Mouse (Mus musculus): ENCODE results near the gene Paqr9. TPM values are rescaled to one million over a fixed set of nuclear protein-coding genes. Genes with fewer than 3 reads are reported as not detected.

Gene Paqr9
- polyA plus RNA-seq, 1 experiment from 2014 or later = 1.2 TPM

DNA sequence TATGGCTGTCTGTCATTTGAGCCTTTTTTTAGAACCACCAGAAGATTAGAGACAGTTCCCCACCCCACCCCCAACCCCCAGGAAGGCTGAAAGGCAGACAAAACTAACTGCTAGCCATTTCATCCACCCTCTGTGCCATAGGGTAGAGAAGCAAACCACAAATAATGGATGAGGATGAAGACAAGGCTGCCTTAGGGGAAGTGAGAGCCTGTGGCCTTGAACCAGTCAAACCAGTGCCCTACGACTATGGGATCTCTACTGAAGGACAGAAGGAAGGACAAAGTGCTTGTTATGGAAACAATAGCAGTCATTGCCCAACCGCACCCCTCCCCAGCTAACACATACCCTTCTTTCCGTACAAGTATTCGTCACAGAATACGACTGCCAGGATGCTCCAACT, 9.8 kb downstream of the Paqr9 start:
- no peak for ATAC-seq (ENCODE audit: low FRiP score)

DNA sequence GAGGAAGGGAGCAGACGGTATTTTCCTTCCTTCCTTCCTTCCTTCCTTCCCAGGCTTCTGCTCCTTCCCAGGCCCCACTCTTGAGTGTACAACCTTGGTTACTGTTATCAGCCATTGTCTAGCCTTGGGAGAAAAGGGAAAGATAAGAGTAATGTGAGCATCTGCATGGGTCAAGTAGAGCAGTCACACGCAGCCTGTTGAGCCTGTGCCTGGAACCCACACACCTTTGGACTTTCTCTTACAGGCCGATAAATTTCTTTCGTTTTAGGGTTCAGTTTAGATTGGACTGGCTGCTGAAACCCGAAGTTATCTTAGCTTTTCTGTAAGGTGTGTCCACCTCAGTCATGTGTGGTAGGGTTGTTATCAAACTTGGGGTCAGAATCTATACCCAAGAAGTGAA, 10.5 kb downstream of the Paqr9 start:
- no peaks in the 10 kb centered on the region for H3K4me1 ChIP-seq
- 88% methylated on average over 5 of the region's 5 CpGs for WGBS

More for the DNA sequence above, 9.8 kb downstream of the Paqr9 start:
- Histone ChIP-seq H3K4me2 (replicated peaks) (no peak overlapping the region), H3K27me3 (peaks cover 4% of the 10 kb centered on the region; the same call in 1 of the 2 replicates), H3K4me1 (no peaks in the 10 kb centered on the region), H3K4me3 (no peak overlapping the region), H3K9ac (no peak overlapping the region), H3K9me3 (replicated peaks) (no peaks in the 10 kb centered on the region), H3K36me3 (no peaks in the 10 kb centered on the region), H3K27ac (no peak overlapping the region)
- 93% methylated on average over 5 of the region's 5 CpGs for WGBS

DNA sequence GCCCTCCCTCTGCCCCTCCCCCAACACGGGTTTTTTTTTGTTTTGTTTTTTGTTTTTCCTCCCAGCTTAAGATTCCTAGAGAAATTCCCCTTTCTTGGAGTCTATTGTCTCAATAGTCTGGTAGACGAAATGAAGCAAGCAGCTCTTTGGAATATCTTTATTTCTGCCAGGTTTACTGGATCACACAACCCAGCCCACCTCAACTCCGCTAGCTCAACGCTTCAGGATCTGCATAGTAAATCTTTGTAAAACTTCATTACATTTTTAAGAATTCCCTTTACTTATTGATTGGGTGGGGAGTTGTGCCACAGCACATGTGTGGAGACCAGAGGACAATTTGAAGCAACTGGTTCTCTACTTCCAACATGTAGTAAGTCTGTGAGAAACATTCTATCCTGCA, 11.1 kb downstream of the Paqr9 start:
- Histone ChIP-seq H3K4me3 (no peak overlapping the region), H3K9me3 (replicated peaks) (no peaks in the 10 kb centered on the region), H3K4me1 (no peaks in the 10 kb centered on the region), H3K27me3 (0 out of 2 replicates have a peak, but pooled peaks cover 3% of the 10 kb centered on the region), H3K4me2 (replicated peaks) (no peak overlapping the region), H3K9ac (no peak overlapping the region), H3K36me3 (no peaks in the 10 kb centered on the region), H3K27ac (no peak overlapping the region)
- ATAC-seq (ENCODE audit: low FRiP score) = no peak
- 84% methylated on average over 4 of the region's 4 CpGs for WGBS

More for the DNA sequence above, 10.5 kb downstream of the Paqr9 start:
- H3K27ac ChIP-seq = no peak overlapping the region
- H3K36me3 ChIP-seq = no peaks in the 10 kb centered on the region
- ATAC-seq (ENCODE audit: low FRiP score) = no peak
- no peak overlapping the region for H3K4me3 ChIP-seq
- H3K9ac ChIP-seq = no peak overlapping the region
- H3K9me3 ChIP-seq (replicated peaks) = no peaks in the 10 kb centered on the region
- no peak overlapping the region for H3K4me2 ChIP-seq (replicated peaks)
- 0 out of 2 replicates have a peak, but pooled peaks cover 3% of the 10 kb centered on the region for H3K27me3 ChIP-seq

DNA sequence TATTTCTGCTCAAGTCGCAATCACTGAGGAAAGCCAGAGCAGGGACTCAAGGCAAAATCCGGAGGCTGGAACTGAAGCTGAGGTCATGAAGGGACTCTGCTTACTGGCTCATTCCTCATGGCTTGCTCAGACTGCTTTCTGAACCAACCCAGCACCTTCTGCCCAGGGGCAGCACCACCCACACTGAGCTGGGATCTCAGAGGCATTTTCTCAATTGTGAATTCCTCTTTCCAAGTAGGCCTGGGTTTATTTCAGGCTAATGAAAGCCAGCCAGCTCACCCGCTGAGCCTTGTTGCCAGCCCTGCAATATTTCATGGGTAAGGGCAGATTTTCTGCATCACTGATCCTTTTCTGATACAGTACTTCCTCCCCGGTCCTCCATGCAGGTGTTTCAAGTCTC, 12.0 kb downstream of the Paqr9 start:
- ATAC-seq (ENCODE audit: low FRiP score) = no peak
- no peaks in the 10 kb centered on the region for H3K9me3 ChIP-seq (replicated peaks)
- no peak overlapping the region for H3K4me3 ChIP-seq
- no peak overlapping the region for H3K4me2 ChIP-seq (replicated peaks)
- no peaks in the 10 kb centered on the region for H3K36me3 ChIP-seq
- WGBS = 72% methylated on average over 4 of the region's 4 CpGs
- 0 out of 2 replicates have a peak, but pooled peaks cover 3% of the 10 kb centered on the region for H3K27me3 ChIP-seq
- H3K9ac ChIP-seq = no peak overlapping the region
- H3K4me1 ChIP-seq = no peaks in the 10 kb centered on the region
- H3K27ac ChIP-seq = no peak overlapping the region

DNA sequence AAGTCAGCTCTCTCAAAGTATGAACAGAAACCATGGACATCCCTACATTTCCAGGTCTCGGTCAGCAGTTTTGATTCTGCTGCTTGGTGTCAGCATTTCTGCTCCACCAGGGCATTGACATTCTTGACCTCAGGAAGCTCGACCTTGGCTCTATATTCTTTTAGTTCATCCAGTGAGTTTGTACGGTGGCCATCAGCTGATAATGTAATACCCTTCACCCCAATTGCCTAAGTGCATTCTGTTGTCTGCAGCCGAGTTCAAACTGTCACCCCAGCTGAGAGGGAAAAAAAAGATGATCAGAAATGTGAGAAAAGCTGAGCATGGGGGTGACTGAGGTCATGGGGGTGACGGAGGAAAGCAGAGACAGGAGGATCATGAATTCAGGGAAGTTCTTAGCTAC, 13.1 kb downstream of the Paqr9 start:
- Histone ChIP-seq H3K4me2 (replicated peaks) (no peak overlapping the region), H3K4me3 (no peak overlapping the region), H3K27ac (no peak overlapping the region), H3K9ac (no peak overlapping the region), H3K9me3 (replicated peaks) (no peaks in the 10 kb centered on the region), H3K4me1 (no peaks in the 10 kb centered on the region), H3K27me3 (no peaks in the 10 kb centered on the region), H3K36me3 (no peaks in the 10 kb centered on the region)
- no peak for ATAC-seq (ENCODE audit: low FRiP score)
- 67% methylated on average over 5 of the region's 5 CpGs for WGBS

DNA sequence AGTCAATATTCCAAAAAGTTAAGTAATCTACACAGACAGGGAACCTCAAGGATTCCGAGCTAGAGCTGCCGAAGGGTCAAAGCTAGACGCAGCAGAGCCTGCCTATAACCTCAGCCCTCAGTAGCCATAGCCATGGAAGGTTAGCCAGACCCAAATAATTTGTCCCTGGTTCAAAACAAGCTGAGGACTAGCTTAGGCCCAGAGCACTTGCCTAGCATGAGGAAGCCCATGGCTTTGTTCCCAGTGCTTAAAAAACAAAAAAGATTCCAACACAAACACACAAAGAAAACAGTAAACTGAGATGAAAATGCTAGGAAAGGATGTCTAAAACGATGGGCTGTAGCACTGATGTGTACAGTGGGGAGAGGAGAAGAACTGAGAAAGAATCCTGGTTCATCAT, 14.7 kb downstream of the Paqr9 start:
- Histone ChIP-seq H3K36me3 (no peaks in the 10 kb centered on the region), H3K4me3 (no peak overlapping the region), H3K27ac (no peak overlapping the region), H3K4me1 (no peaks in the 10 kb centered on the region), H3K9ac (no peak overlapping the region), H3K27me3 (no peaks in the 10 kb centered on the region), H3K4me2 (replicated peaks) (no peak overlapping the region), H3K9me3 (replicated peaks) (no peaks in the 10 kb centered on the region)
- 82% methylated on average over 4 of the region's 4 CpGs for WGBS
- no peak for ATAC-seq (ENCODE audit: low FRiP score)

DNA sequence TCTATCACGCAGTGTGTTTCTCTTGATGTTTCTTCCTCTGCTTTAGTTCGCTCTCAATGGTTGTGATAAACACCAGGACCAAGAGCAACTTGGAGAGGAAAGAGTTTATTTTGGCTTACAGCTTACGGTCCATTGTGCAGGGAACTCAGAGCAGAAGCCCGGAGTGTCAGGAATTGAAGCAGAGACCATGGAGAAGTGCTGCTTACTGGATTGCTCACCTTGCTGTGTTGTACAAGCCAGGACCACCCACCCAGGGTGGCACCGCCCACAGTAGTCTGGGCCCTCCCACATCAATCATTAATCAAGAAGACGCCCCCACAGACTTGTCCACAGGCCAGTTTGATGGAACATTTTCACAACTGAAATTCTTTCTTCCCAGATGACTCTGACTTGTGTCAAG, 18.0 kb downstream of the Paqr9 start:
- Histone ChIP-seq H3K4me3 (no peak overlapping the region), H3K27me3 (peaks cover 14% of the 10 kb centered on the region; the same call in 1 of the 2 replicates), H3K36me3 (no peaks in the 10 kb centered on the region), H3K9me3 (replicated peaks) (no peaks in the 10 kb centered on the region), H3K4me2 (replicated peaks) (no peak overlapping the region), H3K27ac (no peak overlapping the region), H3K4me1 (peaks cover 6% of the 10 kb centered on the region), H3K9ac (no peak overlapping the region)
- 93% methylated on average over 6 of the region's 6 CpGs for WGBS
- ATAC-seq (ENCODE audit: low FRiP score) = no peak

DNA sequence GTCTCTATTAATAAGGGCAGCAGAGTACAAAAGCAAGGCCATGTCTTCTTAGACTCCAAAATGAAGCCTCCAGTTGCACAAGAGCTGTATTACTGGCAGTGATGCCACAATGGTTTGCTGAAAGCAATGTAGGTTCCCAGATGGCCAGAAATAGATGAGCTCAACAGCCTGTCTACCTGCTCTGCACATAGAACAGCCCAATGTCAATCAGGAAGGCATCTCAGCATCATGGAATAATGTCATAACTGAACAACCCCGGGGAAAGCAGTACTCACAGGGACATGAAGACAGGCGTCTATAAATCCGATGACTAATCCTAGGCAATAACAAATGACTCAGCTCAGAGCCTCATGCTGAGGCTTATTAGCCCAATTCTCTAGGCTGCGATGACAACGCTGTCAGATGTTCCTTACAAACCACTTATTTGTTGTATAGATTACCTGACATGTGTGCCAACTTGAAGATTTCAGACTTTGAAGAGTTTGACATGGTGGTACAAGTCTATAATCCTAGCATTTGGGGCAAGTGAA, 19.0 kb downstream of the Paqr9 start:
- Histone ChIP-seq H3K27me3 (peaks cover 15% of the 10 kb centered on the region; the same call in 1 of the 2 replicates), H3K9me3 (replicated peaks) (no peaks in the 10 kb centered on the region), H3K27ac (no peak overlapping the region), H3K4me3 (no peak overlapping the region), H3K36me3 (no peaks in the 10 kb centered on the region), H3K4me2 (replicated peaks) (no peak overlapping the region), H3K4me1 (peaks cover 7% of the 10 kb centered on the region), H3K9ac (no peak overlapping the region)
- WGBS = 92% methylated on average over 5 of the region's 5 CpGs
- no peak for ATAC-seq (ENCODE audit: low FRiP score)

DNA sequence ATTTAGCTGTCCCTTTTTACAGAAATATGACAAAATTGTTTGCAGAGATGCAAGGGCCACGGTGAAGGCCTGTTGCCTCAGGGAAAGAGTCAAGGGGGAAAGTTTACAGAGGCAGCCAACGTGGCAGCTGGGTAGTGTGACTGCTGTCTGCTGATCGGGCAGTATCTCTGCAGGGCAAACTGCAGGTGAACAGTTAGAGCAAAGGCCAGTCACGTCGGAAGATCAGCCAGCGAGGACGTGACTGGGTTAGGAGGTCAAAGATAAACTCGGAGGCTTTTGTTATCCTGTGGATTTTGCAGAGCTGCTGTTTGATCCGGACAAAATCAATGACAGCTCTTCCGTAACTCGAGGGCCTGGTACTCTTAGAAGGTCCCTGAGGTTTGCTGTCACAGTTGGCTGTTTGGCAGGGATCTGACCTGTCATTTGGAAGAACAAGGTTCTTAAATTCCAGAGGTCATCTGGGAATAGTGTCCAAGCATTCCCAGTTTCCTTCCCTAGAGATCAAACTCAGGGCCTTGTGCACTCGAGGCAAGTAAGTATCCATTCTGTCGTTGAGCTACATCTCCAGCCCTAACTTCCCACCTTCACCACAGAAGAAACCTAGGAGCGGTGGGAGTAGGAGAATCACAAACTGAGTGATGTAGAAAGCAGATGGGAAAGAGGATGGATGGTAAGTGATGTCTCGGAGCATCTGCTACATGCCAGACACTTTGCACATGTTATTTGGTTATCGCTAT, 21.7 kb downstream of the Paqr9 start:
- no peak overlapping the region for H3K27ac ChIP-seq
- ATAC-seq (ENCODE audit: low FRiP score) = no peak
- H3K4me1 ChIP-seq = peaks cover 7% of the 10 kb centered on the region
- peaks cover 18% of the 10 kb centered on the region; the same call in 1 of the 2 replicates for H3K27me3 ChIP-seq
- WGBS = 56% methylated on average over 16 of the region's 16 CpGs
- H3K9me3 ChIP-seq (replicated peaks) = no peaks in the 10 kb centered on the region
- no peaks in the 10 kb centered on the region for H3K36me3 ChIP-seq
- no peak overlapping the region for H3K9ac ChIP-seq
- H3K4me2 ChIP-seq (replicated peaks) = no peak overlapping the region
- no peak overlapping the region for H3K4me3 ChIP-seq

DNA sequence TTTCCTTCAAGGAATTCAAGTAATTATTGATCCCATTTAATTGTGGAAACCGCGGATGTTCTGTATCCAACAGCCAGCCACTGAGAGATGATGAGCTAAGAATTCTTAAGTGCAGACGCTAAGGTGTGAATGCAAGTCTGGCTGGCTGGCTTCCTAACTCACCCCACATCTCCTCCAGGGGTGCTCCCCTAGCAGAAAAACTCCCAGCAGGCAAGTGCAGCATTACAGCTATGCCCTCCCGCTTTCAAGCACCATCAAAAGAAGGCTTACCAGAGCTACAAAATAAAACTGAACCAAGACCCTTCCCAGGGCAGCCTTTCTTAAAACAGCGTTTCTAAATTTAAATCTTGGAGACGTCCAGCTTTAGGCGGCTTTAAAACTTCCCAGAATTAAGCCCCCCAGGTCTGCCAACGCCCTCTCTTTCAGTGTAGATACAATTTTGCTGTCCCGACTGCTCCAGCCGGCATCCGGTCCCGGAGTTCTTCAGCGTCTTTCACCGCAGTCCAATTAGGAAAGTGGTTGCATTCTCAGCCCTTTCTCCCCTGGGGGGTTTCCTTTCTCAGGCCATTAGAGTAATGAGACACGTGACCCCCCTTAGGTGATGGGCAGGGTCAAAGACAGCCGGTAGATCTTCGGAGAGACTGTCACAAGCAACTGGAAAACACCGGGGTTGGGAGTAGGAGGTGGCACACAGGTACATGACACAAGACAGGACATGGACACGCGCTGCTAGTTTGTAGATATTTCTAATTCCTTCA, 22.5 kb downstream of the Paqr9 start:
- 0 out of 2 replicates have a peak overlapping the region, but pooled peaks have one; percentile 4 for H3K9ac ChIP-seq
- no peak for ATAC-seq (ENCODE audit: low FRiP score)

DNA sequence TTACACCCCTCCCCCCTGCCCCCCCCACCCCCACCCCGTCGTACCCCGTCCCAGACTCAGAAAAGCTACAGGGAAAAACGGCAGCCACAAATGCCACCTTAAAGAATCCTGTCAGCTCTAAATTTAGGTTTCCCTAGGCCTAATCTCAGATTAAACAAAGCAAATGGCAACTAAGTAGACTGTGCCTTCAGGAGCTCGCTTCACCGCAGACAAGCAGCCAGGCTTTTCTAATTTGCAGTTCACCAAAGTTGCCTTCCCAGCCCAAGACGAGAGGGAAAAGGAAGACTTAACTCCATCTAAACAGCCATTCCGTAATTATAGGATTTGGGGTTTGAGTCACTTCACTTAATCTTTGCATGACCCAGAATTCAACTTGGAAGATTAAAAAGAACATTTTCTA, 23.1 kb downstream of the Paqr9 start:
- 19% methylated on average over 8 of the region's 8 CpGs for WGBS
- Histone ChIP-seq H3K4me3 (0 out of 2 replicates have a peak overlapping the region, but pooled peaks have one; percentile 22), H3K4me2 (replicated peaks) (peak overlapping the region; percentile 53), H3K4me1 (peaks cover 7% of the 10 kb centered on the region), H3K36me3 (no peaks in the 10 kb centered on the region), H3K27me3 (peaks cover 18% of the 10 kb centered on the region; the same call in 1 of the 2 replicates), H3K9ac (no peak overlapping the region), H3K9me3 (replicated peaks) (no peaks in the 10 kb centered on the region), H3K27ac (no peak overlapping the region)
- ATAC-seq (ENCODE audit: low FRiP score) = no peak

More for the DNA sequence above, 22.5 kb downstream of the Paqr9 start:
- 11% methylated on average over 20 of the region's 20 CpGs for WGBS
- H3K27me3 ChIP-seq = peaks cover 18% of the 10 kb centered on the region; the same call in 1 of the 2 replicates
- H3K4me1 ChIP-seq = peaks cover 7% of the 10 kb centered on the region
- H3K4me3 ChIP-seq = peak overlapping the region; percentile 22
- no peak overlapping the region for H3K27ac ChIP-seq
- no peaks in the 10 kb centered on the region for H3K9me3 ChIP-seq (replicated peaks)
- peak overlapping the region; percentile 53 for H3K4me2 ChIP-seq (replicated peaks)
- H3K36me3 ChIP-seq = no peaks in the 10 kb centered on the region

DNA sequence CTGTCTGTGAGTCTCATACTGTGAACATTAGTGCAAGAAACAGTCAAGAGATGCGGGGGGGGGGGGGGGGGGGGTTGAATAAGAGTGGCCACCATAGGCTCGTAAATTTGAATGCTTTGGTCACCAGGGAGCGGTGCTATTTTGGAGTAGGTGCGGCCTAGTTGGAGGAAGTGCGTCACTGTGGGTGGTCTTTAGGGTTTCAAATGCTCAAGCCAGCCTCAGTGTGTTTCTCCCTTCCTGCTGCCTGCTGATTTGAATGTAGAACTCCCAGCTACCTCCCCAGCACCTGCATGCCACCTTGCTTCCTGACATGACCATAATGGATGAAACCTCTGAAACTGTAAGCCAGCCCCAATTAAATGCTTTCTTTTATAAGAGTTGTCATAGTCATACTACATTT, 26.6 kb downstream of the Paqr9 start:
- ATAC-seq (ENCODE audit: low FRiP score) = no peak
- Histone ChIP-seq H3K4me3 (no peak overlapping the region), H3K36me3 (no peaks in the 10 kb centered on the region), H3K9me3 (replicated peaks) (no peaks in the 10 kb centered on the region; the same call in 1 of the 2 replicates), H3K27ac (no peak overlapping the region), H3K27me3 (peaks cover 17% of the 10 kb centered on the region; the same call in 1 of the 2 replicates), H3K4me1 (peaks cover 7% of the 10 kb centered on the region), H3K4me2 (replicated peaks) (no peak overlapping the region), H3K9ac (no peak overlapping the region)
- 78% methylated on average over 5 of the region's 5 CpGs for WGBS

All from hindbrain, embryonic 12.5 days (tissue).